Mouse (Mus musculus) adrenal gland, adult (tissue): ENCODE measurements around the gene Setd4.

Experiments
- DNase-seq, 2 experiments: peaks; one replicate each; pipeline ENCODE4 v3.0.0; 2022 to 2023; ENCODE audit warnings: low spot score in 1 of 2; ENCODE audit not compliant: inconsistent age in 2 of 2

Setd4 gene

DNA sequence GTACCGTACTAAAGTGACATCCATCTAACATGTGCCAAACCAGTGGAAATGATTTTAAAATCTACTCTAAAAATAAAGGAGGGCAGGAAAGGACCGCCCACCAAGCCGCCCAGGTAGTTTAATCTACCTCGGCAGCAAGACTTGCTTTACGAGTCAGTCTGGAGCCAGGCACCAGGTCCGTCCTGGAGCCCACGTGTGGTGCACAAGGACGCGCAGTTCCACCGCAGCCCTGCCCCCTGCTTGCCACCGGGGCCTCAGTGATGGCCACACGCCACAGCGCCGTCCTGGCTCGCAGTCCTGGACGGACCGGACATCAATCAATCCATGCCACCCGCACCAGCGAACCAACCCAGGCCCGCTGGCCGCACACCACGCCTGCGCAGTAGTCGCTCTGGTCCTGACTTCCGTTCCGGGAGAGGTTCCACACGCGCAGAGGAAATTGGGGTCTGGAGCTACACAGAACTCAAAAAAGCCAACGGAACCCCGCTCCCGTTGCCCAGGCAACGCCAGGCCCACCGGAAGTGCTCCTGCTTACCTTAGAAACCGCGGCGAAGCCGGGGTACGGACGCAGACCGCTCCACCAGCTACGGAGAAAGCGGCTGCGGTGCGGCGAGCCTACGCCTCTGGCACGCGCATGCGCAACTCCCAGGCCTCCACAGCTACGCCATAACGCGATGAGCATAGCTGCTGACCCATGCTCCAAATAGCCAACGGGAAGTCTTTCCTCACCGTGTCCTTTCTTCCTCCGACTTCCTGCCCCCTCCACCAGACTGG, at the start of gene Setd4:
Gene Setd4 (minus strand): TSS at position 625 of the 774 bp plus-strand sequence.
- peak; percentile 96 to 98 for DNase-seq

DNA sequence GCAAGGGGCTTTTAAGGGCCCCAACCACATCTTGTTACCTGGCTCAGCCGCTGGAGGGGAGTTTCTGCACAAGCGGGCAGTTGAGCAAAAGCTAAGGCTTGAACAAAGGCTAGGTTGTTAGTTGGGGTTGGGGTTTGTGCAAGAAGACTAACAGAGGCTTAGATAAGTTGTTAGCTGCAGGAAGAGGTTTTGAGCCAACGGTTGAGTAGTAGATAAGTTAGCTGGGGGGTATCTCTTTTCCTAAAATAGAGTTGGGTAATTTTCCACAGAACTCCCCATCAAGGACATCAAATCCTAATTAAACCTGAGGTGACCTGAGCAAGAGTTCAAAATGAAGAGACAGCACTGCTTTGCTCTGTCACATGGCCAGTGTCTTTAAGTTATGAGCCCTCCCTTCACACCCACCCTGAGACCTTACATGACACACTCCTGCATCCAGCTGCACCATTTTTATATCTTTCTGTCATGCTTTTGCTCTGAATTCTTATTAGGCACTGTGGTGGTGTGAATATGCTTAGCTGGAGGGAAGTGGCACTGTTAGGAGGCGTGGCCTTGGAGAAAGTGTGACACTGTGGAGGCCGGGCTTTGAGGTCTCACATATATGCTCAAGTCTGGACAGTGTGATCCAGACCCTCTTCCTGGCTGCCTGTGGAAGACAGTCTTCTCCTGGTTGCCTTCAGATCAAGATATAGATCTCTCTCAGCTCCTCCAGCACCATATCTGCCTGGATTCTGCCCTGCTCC, 44.7 kb upstream of the Setd4 start:
- DNase-seq: no peak

DNA sequence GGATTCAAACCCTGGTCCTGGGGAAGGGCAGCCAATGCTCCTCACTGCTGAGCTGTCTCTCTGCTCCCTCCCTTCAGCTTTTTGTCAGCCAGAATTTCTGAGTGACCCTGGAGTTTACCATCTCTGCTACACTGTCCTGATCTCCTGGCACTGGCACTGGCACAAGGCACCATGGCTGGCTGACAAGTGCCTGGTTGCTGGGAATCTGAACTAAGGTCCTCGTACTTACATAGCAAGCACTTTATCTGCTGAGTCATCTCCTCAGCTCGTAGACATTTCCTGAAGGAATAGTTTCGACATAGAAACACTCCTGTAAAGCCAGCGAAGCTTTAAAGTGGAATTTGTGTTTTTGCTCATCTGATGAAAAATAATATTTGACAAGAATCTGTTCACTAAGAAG, 40.1 kb upstream of the Setd4 start:
- no peak for DNase-seq

DNA sequence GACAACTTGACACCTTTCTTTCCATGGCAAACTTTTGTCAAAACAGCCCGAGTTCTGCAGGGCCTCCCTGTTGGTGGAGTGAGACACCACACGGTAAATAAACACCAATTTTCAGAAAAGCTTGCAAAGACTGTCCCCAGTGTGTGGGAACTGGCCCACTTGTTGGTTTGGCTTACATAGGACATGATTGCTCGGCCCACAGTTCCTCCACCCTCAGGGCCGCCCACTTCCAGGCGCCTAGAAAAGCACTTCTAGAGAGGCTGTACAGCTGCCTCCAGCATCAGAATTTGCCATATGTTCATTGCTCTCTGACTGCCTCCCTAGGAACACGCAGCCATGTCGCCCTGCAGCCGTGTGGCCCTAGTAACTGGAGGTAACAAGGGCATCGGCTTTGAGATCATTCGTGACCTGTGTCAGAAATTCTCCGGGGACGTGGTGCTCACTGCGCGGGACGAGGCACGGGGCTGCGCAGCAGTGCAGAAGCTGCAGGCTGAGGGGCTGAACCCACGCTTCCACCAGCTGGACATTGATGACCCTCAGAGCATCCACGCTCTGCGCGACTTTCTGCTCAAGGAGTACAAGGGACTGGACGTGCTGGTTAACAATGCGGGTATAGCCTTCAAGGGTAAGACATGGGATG, 24.0 kb upstream of the Setd4 start, which contains the start of gene Gm5678:
Gene Gm5678 (plus strand): TSS at position 337 of the 640 bp plus-strand sequence.
- no peak for DNase-seq

DNA sequence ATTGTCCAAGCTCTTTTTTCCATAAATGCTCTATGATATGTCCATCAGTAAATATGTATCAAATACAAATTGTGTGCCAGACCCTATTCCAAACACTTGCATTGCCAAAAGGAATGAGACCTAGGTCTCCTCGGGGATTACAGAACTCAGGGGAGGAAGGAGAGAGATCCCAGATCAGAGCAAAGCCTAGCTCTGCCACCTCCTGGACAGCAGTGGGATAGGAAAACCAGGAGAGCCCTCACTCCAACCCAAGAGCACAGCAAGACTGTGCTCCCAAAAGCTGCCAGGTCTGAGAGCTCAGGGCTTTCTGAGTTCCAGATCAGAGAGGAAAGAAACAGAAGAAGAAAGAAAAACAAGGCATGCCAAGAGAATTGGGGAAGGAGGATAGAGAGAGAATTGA, 22.9 kb upstream of the Setd4 start:
- peak; percentile 17 to 61 for DNase-seq

DNA sequence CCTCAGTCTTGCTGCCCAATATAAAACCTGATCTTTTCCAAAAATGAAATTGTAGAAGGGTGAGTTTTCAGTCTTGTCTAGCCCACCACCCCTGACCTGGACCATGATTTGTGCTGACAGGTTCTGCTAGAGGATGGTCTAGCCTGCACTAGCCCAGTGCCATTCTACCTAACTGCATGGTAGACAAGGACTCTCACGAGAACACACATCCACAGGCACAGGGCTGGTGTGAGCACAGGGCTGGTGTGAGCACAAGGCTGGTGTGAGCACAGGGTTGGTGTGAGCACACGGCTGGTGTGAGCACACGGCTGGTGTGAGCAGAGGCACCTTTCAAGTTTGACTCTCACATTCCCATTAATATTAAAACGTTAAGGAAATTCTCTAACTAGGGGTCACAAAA, 20.8 kb upstream of the Setd4 start:
- no peak for DNase-seq

DNA sequence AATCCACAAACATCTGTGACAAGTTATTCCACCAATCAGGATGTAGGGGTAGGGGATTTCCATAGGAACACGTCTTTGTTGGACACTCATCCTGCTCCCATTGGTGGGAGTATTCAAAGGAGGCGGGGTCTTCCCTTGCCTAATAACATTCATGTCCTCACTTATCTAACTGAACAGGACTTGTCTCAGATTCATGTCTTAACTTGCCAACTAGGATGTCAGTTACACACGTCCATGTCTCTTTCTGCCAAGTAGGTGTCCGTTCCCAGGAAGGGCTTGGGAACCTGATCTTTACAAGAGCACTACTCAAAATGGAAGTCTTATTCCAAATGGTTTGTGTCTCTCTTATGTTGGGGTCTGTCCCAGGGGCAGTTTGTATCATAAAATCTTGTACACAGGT, 19.9 kb upstream of the Setd4 start:
- peak in 1 of 2 experiments; percentile 18 for DNase-seq

DNA sequence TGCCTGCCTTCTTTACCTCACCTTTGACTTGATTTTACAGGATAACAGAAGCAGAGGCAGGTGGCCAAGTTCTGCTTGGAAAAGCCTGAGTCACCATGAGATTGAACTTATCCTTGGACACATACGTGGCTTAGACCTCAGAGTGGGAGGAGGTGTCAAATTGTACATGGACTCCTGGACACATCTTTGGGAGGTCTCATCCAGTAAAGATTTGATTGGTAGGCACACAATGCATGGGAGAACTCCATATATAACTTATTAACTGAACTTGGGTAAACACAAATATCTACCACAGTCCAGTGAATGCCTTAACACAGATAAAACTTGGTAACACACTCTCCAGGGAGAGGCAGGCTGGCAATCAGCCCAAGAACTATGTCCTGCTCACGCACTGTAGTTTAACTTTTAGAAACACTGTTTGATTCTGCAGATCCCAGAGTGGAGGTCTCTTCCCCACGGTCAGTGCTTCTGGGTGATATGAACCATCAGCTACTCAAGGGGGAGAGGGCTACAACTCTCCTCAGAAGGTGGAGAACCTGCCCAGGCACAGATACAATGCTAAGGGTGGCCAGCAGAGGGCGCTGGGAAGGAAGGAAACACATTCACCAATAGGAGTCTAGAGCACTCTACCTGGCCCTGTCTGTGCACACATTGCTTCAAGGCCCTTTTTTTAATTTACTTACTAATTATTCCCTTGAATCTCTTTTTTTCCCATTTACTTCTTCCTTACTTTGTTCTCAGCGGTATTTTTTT, 11.4 kb upstream of the Setd4 start:
- DNase-seq: peak; percentile 62 to 91

DNA sequence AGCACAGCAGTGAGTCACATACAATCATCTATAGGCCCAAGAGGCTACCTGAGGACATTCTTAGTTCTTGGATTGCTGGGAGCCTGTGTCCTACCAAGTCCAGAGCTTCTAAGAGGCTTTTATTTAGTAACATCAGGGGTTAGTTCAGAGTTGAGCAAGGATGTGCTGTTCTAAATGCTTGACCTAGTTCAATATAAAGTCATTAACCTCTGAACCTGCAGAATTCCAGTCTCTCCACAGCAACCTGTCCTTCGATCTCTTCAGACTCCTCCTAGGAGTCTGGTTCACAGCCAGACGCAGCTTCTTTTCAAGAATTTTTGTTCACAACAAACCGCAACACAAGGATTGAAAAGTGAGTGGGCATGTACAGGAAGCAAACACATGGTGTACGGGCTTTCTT, 7.1 kb upstream of the Setd4 start:
- no peak for DNase-seq

DNA sequence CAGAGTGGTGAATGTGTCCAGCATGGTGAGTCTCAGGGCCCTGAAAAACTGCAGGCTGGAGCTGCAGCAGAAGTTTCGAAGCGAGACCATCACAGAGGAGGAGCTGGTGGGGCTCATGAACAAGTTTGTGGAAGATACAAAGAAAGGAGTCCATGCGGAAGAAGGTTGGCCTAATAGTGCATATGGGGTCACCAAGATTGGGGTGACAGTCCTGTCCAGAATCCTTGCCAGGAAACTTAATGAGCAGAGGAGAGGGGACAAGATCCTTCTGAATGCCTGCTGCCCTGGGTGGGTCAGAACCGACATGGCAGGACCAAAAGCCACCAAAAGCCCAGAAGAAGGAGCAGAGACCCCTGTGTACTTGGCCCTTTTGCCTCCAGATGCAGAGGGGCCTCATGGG, 5.9 kb upstream of the Setd4 start:
- DNase-seq: peak in 1 of 2 experiments; percentile 2

DNA sequence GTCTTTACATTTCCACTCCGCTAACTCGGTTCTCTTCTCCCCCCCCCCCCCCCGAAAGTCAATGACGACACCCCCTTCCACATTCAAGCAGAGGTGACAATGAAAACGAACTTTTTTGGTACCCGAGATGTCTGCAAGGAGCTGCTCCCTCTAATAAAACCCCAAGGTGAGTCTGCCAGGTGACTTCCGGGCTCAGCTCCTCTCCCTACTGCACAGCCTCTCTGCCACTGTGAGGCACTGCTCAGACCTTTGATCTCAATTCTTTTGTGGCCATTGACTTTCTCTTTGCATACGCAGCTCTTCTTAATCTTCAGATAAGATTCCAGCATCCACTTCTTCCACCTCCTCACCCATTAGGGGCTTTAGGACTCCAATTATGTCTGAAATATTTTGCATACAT, 4.9 kb upstream of the Setd4 start:
- peak in 1 of 2 experiments; percentile 4 for DNase-seq

DNA sequence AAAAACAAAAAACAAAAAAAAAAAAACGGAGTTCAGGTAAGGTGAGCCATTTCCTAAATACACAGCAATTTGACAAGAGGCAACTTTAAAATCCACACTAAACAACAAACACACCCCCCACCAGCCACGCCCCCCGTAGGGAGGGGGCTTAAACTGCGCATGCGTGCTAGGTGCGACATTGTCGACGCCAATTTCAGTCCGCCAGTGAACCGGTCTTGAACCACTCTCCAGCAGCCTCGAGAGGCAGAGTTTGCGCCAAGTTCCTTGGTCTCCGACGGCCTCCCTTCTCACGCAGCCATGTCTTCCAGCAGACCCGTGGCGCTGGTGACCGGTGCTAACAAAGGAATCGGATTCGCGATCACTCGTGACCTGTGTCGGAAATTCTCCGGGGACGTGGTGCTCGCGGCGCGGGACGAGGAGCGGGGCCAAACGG, 3.8 kb upstream of the Setd4 start:
- peak; percentile 89 to 96 for DNase-seq

DNA sequence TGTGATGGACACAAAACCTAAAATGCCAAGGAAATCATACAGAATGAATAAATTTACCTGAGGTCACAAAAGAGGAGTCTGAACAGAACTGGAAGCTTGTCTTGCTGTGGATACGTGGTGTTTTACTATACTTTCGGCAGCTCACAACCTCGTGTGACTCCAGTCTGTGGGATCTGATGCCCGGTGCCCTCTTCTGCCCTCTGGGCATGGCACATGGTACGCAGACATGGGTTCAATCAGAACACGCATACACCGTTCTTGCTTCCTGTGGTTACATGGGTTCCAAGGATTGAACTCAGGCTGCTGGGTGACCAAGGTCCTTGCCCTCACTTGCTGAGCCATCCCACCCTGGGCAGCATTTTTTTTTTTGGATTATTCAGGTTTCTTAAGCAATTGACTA, 2.3 kb upstream of the Setd4 start:
- peak in 1 of 2 experiments; percentile 13 for DNase-seq

DNA sequence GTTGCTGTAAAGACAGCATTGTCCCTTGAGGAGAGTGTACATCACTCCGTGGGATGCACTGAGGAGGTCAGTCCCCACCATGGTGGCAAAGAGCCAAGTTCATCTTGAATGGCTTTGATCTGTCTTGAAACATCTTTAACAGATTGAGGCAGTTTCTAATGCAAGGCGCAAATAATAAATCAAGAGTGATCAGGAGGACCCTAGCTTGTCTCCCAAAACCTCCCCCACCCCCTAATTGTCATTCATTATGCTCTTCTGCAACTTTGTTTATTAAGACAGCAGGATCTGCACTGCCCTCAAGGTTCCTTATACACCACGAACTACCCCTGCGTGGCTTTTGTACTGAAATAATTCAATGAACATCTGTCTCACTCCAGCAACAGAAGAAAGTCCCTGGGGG, 1.7 kb upstream of the Setd4 start, which contains the start of gene Cbr1:
Gene Cbr1 (plus strand): TSS at position 301 of the 400 bp plus-strand sequence.
- DNase-seq: no peak

DNA sequence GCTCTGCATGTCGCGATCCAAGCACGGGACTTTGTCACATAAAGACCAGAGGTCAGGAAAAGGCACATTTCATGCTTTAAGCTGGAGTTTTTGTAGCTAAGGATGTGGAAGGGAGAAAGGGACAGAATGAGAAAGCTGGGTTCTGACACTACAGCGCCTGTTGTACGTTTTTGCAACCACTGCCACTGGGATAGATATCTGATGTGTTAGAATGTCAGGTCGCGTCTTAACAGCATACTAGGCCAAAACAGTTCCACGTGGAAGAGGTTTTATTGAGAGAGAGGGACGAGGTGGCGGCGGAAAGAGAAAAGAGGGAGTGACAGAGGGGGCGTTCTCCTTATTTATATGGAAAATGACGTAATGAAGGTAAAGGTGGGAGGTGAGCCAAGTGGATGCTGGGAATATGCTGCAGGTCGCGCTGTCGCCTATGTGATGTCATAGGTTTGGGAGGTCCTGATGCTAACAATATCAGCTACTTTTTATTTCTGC, 662 bp upstream of the Setd4 start:
- peak in 1 of 2 experiments; percentile 14 for DNase-seq

DNA sequence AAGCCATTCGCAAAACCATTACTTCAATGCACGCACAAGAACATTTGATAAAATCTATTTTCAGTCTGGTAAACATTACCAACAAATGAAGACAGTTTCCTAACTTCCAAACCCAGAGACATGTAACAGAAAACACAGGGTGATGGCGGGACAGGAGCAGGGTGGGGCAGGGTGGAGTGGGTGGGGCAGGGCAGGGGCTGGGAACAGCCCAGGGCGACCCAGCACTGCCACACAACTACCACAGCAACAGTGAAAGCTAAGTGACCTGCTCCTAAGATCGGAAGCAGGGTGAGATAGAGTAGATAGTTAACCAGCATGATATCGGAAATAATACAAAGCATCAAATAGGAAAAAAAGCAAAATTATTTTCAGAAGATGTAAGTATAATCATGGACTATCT, 4.4 kb downstream of the Setd4 start:
- DNase-seq: no peak

DNA sequence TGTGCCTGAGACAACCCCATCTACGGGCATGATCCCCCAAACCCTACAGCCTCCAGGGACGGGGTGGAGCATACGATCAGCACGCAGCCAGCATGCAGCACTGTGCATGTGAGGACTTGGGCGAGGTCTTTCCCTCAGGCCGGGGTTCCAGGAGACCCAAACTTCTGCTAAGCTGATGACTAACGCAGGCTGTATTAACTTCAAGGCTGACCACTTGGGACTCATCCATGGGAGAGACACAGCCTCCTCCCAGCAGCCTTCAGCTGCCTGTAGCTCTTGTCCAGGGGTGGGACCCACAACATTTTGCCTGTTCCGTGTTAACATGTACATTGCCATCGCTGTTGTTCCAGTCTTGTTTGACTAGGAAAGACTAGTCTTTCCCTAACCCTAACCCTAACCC, 6.3 kb downstream of the Setd4 start:
- peak; percentile 53 to 79 for DNase-seq

DNA sequence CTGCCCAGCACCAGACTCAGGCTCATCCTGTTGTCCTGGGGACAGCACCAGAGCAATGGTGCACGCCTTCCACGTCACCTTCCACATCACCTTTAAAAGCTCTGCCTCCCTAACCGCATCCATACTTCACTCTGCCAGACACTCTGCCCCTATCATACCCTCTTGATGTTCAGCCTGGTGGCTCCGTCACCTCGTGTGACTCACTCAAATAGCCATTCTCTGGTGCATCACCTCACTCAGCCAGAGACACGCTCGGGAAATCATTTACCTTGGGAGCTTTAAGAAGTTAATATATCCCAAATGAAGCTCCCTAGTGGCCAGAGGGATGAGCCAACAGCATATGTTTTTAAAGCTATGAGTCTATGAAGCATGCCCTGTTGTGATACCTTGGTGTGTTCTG, 7.1 kb downstream of the Setd4 start:
- peak in 1 of 2 experiments; percentile 73 for DNase-seq

DNA sequence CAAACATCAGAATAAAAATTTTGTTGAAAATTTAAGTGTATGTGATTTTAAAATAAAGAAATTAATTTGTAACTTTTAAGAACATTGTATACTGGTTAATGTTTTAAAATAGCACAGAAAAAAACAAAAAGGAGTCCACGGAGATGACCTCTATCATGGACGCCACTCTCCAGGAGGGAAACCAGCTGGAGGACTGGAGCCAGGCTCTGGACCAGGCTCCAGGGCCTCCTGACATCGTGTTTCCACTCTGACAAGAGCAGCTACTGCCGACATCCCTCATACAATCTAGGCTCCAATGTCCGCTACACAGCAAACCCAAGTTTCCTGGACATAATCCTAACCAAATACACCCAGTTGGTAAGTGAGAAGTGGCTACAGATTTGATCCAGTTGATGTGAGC, 8.1 kb downstream of the Setd4 start:
- peak in 1 of 2 experiments; percentile 4 for DNase-seq

DNA sequence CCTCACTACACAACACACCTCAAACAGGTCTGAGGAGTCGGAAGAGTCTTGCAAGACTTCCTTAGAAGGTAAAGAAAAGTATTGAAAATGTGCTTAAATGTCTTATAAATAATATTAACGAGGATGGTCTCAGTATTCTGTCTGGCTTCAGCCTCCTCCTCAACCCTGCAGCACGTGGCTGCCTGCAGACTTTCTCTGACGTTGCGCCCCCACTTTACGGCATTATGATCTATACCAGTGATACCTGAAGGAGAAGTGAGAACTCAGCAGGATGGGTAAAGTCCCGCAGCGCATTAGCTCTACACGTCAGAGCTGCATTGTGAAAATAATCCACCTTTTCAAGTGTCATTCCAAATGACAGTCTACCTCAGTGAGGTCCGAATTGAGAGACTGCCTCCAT, 9.4 kb downstream of the Setd4 start:
- DNase-seq: no peak

DNA sequence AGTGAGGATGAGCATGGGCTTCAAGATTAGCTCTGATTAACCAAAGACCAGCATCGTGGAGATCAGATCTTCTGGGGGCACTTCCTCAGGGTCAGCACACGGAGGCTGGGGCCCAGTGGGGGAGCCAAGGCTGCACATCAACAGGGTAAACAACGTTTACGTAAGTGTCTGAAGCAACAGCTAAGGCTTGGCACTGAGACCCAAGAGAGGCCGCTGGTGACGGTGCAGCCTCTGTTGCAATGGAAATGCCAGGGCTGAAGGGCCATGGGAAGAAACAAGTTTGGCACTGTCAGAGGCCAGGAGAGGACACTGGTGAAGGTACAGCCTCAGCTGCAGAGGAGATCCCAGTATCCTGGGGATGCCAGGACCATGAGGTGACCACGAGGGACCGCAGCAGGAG, 10.5 kb downstream of the Setd4 start:
- DNase-seq: peak in 1 of 2 experiments; percentile 78
